Mouse (Mus musculus): Measurements from ENCODE around the gene U2af1.
A peak's percentile ranks its signal among the peaks of the same experiment; 100 is the strongest.
"Not testable (repeated sequence)": the region's sequence is repeated elsewhere in the genome, so short reads cannot be mapped to it uniquely, and the experiment has no call there.

Gene U2af1

DNA sequence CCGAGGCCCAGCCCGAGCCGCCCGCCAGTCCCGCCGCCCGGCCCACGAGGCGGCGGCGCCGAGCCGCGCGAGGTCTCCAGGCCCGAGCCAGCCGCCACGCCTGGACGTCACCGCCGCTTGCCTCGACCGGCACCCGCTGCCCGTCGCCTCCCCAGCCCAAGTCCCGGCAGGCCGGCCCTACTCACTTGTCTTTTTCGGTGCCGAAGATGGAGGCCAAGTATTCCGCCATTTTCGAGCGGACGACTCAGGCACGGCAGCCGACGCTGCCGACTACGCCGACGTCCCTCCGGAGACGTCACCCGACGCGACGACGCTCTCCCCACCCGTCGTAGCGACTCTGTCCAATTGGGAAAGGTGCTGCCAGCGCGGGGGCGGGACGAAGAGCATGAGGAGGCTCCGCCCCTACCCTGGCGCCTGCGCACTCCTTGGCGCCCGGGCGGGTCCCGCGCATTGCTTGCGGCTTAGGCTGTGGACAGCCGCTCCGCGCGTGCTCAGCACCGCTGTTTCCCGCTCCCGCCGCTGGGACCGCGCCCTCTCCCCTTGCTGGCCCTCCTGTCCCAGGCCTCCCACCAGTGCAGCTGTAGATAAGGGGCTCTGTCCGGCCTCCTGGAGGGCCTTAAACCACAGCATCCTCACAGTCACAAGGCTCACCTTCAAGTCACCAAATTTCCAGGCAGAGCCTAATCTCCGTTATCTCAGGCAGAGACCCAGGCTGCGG lies at the start of gene U2af1:
Gene U2af1, minus strand, starts transcription at position 425 of the 718 bp plus-strand sequence.
- DNase-seq (ENCODE audit: low spot score) = peak; percentile 97

DNA sequence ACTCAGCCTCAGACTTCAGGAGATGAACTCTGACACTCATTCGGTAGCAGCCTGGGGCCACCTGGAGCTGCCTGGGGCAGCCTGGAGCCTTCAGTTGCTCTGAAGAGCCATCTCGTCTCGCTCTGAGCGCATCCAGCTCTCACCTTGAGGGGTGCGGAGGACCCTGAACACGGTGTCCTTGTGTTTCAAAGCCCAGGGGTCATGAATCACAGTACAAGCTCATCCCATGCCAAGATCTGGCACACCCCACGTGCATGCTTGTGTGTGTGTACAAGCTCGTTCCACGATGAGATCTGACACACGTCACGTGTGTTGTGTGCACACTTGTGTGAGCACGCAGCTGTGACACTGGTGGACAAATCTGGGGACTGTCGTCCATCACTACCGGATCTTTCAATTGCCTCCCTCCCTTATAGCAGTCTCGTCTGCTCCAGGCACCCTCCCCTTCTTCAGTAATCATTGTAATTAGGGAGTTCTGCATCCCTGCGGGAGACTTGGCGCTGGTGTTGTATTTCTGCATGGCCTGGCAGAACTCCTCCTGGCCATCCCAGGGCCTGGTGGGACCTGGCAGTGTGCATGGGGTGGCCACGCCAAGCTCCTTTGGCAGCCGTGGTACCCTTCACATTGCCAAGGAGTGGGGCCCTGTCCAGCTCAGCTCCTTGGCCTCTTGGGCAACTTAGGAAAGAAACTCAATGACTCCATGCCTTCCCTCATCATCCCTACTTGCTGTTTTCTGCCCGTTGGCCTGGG lies 46.8 kb upstream of the U2af1 start:
- DNase-seq (ENCODE audit: low spot score) = peak; percentile 37

DNA sequence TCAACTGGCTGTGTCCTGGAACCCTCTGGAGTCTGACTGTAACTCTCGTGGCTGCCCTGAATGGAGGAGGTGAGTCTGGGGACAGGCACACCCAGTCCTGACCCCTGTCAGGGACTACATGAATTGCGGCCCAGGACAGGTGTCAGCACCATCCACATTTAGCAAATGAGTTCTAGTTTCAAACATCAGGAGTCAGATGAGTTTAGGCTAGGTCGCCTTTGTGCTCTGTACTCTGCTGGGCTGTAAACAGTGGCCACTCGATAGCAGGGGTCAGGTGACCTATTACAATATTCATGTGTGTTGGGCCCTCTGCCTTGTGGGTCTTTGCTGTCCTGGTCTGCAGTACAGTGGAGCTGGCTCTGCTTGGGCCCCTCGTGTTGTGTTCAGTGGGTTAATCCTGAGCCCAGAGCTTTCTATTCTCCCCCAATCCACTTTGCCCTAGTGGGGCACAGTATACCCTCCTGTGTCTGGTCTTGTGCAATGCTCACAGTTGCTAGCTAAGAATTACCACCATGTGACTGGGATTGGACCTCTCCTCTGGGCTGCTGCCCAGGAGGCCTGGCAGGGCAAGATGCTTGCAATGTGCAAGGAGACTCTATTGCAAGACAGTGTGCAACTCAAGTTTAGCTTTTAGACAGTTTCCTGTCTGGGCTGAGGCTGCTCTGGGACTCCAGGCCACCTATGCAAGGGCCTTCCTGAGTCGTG lies 44.7 kb upstream of the U2af1 start:
- peak; percentile 36 for DNase-seq (ENCODE audit: low spot score)

DNA sequence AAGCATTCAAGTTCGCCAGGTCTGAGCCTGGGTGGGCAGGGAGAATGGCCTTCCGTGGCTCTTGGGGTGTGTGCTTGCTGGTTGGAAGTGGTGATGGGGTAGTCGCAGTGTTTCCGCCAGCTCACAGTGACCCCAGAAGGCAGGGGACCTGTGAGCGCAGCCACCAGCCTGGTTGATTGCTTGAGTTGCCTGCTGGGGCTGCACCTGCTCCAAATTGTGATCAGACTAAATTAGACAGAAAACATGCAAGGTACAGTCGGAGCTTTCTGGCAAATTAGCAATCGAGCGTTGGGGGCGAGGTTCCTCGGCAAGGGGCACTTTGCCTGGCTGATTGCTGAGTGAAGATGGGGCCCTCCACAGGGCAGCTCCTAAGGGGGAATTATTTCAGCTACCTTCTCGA lies 39.7 kb upstream of the U2af1 start:
- no peak for DNase-seq (ENCODE audit: low spot score)

DNA sequence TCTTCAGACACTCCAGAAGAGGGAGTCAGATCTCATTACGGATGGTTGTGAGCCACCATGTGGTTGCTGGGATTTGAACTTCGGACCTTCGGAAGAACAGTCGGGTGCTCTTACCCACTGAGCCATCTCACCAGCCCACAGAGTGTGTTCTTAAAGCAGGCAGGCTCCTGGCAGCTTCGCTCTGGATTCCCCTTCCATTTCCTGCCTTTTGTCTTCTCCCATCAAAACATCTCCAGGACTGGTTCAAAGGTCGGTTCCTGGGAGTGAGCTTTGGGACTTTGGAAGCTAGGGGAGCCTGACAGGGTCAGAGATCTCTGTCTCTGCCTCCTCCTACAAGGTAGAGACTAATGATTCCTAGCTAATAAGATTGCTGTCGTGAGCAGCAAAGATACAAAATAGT lies 36.7 kb upstream of the U2af1 start:
- not testable (repeated sequence) for DNase-seq (ENCODE audit: low spot score)

DNA sequence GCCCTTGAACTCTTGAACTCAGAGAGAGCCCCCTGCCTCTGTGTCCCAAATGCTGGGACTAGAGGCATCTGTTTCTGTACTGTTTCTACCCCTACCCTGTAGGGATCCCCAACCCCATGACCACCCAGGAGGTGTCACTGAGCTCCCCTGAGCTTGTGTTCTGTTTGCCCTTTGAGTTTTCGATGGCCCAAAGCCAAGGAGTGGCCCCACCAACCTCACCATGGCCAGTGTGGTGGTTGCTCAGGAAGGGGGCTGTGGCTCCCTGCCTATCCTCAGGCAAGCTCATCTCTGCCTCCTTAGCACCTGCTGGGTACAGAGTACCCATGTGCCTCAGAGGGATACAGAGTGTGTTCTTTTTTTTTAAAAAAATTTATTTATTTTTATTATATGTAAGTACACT lies 36.3 kb upstream of the U2af1 start:
- DNase-seq (ENCODE audit: low spot score) = no peak

DNA sequence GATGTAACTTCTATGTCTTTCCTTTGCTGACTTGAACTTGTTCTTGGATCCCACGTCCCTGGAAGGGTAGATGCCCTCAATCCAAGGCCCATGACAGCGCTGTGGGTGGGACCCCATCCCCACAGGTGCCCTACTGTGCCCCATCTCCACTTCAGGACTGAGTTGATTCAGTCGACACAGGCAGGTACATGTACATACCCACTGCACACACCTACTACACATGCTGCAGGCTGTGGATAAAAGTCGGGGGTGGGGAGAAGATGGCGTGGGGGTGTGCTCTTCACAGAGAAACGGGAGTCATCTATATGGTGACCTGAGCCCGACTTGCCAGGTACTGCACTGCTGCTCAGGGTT lies 35.3 kb upstream of the U2af1 start:
- no peak for DNase-seq (ENCODE audit: low spot score)

DNA sequence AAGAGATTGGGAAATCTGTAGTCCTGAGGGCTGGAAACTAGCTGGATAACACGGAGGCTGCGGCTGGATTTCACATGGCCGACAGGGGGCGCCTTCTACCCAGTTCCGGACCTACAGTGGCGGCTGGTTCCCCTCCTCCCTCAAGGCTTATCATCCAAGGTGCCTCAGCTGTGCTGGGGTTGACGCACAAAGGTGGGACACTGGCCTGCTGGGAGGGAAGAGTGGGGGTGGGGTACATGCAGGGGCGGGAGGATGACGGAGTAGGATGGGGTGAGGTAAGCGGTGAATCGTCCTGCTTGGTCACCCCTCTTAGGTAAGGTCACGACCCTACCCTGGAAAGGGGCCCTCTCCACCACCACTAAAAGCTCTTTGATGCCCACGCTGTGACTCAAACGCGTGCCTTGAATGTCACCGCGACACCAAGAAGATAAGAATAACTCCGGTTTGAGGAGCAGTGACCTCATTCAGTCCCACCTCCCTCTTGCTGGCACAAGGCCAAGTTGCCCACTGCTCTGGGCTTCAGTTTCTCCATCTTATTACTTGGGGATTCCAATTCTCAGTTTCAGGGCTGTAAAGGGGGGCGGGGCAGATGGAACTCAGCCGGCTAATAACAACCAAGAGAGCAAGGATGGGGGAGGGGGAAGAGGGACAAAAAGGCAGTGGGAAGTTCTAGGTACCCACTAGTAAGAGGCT lies 34.8 kb upstream of the U2af1 start:
- DNase-seq (ENCODE audit: low spot score) = peak; percentile 76

DNA sequence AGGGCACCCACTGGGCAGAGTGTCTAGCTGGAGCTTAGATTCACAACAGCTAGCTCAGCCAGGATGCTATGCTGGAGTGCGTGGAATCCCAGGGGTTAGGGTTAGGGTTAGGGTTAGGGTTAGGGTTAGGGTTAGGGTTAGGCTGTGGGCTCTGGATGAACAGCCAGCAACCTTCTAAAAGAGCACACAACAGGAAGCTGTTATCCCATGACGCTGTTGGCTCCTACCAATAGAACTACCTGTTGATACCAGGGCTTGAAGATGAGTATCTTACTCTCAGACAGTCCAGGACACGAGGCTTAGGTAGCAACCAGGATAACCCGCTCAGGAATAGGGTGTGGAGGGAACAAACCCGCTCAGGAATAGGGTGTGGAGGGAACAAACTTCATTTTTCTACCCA lies 34.2 kb upstream of the U2af1 start:
- no peak for DNase-seq (ENCODE audit: low spot score)

DNA sequence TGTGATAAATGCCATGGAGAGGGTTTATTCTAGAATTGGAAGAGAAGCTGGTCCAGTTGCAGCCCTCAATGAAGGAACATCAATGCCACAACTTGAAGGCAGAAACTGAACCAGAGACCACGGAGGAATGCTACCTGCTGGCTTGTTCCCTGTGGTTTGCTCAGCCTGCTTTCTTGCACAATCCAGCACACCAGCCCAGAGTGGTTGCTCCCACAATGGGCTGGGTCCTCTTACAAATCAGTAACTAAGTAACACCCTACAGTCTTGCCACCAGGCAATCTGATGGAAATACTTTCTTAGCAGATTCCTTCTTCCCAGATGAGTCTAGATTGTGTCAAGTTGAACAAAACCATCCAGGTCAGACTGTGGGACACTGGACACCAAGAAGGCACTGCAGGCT lies 30.9 kb upstream of the U2af1 start:
- no peak for DNase-seq (ENCODE audit: low spot score)

DNA sequence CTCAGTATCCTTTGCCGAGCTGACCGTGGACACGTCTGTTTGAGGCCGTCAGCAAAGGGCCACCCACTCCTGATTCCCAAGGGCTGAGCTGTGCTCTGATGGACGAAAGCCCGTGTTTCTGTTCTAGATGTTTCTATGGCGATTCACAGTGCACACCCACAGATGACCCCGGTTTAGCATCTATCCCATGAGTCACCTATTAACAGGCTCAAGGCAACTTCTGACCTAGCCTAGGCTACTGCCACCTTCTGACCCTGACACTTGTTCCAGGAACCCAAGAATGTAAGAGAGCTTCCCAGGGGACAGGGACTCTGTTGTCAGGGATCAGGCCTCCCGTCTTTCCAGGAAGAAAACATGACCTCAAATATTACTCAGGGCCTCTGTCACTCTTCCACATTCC lies 29.4 kb upstream of the U2af1 start:
- DNase-seq (ENCODE audit: low spot score) = no peak

DNA sequence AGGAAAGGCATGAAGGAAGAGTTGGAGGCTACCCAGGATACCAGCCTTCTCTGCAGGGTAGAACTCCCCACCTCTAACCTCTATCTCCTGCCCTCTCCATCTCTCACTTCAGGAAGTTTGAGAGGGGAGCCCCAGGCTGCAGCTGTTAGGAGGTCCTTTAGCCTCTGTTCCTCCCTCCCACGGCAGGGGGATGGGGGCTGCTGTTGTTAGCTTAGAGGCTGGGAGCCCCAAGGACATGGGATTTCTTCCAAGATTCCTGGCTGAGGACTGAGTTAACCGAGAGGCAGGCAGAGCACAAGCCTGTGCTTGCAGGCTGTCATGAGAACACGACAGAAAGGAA lies 27.5 kb upstream of the U2af1 start:
- peak; percentile 38 for DNase-seq (ENCODE audit: low spot score)

DNA sequence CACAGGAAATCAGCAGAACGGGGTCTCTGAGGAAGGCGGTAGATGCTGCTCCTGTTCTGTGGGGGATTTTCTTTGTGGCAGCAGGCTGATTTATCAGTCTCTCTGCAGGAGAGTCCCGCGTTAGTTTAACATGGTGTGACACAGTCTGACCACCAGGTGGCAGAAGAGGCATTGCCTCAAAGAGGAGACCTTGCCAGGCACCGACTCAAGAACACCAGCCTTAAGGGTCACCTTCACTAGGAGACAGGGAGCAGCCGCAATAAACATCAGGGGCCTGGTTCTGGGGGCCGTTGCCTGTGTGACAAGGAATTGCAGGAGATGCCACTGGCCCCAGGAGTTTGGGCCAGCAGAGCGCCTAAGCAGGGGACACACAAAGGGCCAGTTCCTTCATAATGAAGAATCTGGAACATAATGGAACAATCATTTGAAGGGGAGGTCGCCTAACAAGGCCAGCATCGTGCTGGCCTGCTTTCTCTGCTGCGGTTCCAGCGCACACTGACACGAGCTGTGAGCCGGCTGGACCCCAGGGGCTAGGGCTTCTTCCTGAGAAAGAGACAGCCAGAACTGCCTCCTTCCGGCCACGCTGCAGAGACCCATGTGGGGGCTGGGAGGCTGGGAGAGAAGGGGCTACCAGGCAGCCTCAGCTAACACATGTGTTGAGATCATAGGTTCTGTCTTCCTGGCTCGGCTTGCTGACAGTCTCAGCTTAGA lies 27.0 kb upstream of the U2af1 start:
- DNase-seq (ENCODE audit: low spot score) = peak; percentile 83

DNA sequence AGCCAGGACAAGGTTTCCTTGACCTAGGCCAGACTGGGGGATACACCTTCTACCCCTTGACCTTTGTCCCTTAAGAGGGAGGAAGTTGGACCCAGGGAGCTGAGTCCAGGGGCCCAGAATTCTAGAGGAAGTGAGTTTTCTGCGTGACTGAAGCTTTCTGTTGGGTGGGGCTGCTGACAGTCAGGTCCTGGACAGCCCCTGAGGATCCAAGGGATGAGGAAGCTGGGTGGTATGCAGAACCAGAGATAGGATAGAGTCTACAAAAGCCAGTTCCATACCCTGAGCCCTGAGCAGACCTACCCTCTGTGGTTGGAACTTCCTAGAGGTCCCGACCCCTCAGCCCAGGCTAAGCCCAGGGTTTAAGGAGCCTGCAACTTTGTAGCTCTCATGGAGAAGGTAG lies 21.8 kb upstream of the U2af1 start:
- DNase-seq (ENCODE audit: low spot score) = no peak

DNA sequence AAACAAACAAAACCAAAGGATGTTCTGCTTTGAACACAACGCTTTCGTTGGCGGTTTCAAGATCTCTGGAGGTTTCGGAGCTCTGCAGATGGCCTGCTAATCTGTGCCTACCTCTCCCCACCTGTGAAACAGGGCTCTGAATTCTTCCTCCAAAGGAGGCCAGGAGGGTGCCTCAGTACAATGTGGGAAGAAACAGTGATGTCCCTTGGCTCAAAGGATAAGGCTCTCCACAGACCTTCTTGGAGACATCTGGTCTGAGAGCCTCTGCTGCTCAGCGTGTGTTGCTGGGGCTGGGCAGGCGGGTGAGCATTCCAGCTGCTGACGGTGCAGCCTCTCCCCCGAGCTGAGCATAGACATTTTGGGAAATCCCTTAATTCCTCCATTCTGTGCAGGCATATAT lies 18.8 kb upstream of the U2af1 start, which contains the start of gene Cryaa:
Gene Cryaa, plus strand, starts transcription at position 301 of the 400 bp plus-strand sequence.
- DNase-seq (ENCODE audit: low spot score) = no peak

DNA sequence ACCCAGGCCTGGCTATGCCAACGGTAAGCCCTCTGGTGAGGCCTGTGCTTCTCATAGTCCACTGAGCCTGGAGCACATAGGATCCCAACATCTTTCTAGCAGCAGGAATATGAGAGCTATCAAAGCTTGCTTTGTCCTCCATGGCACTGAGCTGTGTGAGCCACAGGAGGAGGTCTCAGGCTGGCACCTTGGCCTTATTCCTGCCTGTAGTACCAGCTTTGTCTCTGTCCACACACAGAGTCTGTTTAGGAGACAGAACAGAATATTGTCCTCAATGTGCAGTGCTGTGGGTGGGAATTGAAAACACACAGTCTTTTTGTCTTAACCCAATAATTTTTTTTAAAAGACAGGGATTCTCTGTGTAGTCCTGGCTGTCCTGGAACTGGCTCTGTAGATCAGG lies 15.7 kb upstream of the U2af1 start:
- DNase-seq (ENCODE audit: low spot score) = no peak

DNA sequence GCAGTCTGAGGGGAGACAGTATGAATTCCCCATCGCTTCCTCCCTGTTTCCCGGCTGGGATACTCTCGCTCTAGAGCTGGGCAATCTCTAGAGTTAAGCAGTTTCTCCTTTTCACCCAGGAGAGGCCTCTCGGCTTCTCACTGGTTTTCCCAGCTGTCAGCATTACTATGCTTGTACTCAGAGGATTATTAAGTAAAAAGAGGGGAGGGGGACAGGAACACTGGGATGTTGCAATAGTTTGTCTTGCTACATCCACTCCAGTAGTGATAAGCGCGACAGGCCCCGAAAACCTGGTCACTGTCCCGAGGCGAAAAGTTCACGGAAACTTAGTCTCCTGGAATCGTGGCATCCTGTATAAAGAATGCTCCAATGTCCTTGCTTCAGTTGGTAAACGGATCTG lies 13.6 kb upstream of the U2af1 start:
- no peak for DNase-seq (ENCODE audit: low spot score)

DNA sequence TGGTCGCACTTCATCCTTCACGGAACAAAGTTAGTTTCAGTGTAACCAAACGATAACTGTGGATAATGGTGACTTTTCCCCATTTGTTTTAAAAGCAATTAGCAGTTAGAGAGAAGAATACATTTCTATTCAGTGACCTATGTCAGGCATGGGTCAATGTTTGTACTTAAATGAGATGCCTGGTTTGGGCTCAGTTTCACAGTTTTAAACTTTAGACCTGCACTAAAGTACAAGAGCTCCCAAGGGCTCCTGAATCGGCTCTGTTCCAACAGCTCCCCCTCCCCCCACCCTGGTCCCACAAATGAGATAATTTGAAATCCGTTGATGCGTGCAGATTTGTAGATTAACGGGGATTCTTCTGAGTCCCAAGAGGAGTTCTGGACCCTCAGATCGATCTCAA lies 13.0 kb upstream of the U2af1 start:
- no peak for DNase-seq (ENCODE audit: low spot score)

DNA sequence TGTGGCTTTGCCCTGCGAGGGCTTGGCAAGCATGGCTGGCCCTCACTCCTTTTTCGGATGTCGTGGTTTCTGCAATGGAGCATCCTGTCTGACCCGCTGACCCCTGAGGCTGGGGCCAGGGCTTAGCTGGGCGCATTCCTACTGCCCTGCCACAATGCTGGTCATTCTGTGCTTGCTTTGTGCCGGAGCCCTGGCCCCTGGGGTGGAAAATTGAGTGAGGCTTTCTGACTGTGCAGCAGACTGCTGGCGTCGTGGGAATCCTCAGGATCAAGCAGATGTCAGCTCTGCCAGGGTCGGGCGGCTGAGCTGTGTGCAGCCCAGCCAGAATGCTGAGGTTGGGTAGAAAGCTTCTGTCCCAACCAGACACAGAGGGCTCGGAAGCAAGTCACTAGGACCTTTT lies 11.5 kb upstream of the U2af1 start:
- no peak for DNase-seq (ENCODE audit: low spot score)

DNA sequence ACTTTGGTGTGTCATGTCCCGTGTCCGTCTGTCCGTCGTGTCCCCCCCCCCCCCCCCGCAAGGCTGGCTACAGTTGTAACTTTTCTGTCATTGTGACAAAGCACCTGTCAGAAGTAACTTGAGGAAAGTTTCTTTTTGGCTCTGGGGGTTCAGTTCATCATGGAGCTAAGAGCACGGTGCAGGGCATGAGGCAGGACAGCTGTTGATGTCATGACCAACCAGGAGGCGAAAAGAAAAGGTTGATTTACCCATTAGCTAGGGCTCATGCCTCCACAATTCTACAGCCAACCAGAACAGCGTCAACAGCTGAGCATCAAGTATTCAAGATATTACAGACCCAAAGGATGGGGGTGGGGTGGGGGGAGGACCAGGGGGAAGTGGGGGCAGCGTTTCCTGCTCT lies 9.6 kb upstream of the U2af1 start:
- no peak for DNase-seq (ENCODE audit: low spot score)

DNA sequence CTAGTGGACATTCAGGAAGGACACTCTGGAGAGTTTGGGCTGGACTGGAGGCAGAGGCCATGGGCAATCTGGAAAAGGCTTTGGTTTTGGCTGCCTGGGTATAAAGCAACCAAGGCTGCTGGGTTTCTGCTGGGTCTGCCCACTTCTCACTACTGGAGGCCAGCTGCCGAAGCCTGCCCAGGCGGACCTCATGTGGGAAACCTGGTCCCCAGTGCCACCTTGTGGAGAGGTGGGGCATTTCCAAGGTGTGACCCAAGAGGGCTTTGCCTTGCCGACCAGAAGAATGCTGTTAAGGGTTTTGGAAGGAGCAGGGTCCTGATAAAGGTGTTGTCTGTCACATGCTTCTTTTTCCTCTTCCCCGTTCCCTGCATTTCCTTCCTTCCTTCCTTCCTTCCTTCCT lies 6.1 kb upstream of the U2af1 start:
- peak; percentile 75 for DNase-seq (ENCODE audit: low spot score)

DNA sequence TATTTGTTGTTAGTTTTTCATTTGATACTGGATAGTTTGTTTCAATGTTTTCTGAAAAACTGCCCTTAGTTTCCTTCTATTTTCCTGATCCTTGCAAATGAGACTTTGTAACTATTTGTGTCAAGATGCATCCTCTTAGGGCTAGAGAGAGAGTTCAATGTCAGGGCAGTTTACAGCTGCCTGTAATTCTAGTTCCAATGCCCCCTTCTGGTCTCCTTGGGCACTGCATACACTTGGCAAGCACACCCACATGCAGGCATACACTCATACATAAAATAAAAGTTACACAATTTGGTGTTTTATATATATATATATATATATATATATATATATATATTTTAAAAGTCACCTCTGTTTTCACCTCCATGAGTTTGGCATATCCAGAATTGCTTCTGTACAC lies 4.2 kb upstream of the U2af1 start:
- no peak for DNase-seq (ENCODE audit: low spot score)
